Mouse (Mus musculus) NIH3T3 (cell line): ENCODE data around the gene Pabpn1l.
"Not testable (repeated sequence)": the region's sequence is repeated elsewhere in the genome, so short reads cannot be mapped to it uniquely, and the experiment has no call there.

Source experiments
- DNase-seq: peaks from one replicate; pipeline ENCODE4 v3.0.0-alpha.2; 2012; ENCODE audit warnings: low read depth

The Pabpn1l gene

GRCm38 (mm10) chr8:122646337-122646736 is 23.8 kb upstream of the Pabpn1l start:
- no peak for DNase-seq

DNA sequence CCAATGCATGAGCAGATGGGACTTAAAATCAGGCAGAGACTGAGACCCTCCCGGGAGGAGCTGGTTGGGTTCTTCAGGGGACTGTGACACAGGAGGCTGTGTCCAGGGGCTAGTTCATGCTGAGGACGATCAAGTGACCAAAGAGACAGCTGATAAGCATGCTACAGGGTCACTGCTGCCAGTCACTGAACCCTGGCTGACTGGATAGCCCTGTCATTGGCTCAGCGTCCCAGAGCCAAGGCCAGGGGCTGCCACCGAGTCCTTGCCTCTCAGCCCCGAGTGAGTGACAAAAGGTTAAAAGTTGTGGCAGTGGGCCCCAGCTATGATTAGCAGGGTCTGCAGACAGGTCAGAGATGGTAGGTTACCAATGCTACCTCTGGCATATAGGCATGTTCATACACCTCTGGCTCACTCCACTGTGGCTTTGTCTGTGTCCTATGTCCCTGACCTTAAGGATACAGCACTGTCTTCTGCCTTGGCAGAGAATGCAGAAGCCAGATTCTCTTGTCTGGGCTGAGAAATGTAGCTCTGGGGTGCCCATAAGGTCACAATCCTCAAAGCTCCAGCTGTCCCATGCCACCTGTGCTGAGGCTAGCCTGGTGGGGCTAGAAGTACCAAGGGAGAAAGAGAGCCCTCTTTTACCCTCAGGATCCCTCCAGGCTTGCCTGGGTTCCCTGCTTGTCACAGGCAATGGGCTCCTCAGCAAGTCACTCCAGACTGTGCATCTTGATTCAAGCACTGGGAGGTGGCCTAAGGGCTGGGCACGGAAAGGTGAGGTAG is 21.8 kb upstream of the Pabpn1l start:
- no peak for DNase-seq

- DNase-seq, result peak; percentile 94
Measured at GRCm38 (mm10) chr8:122642071-122642470, 19.5 kb upstream of the Pabpn1l start.

DNA sequence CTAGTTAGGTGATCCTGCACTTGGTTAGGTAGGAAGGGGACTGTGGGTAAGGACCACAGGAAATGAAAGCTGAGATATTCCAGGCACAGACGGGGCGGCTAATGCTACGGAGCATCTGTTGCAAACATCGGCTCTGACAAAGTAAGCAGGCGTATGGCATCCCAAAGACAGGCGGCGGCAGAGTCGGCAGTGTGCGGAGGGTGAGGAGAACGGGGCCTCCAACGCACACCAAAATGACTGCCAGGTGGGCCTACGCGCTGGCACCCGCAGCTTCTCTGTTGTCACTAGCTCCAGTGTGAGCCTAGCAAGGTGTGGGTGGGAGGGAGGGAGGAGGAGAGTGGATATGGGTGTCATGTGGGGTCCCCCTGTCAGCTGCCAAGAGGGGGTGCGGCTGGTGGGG is 18.9 kb upstream of the Pabpn1l start:
- DNase-seq, result no peak

GRCm38 (mm10) chr8:122640825-122641224 is 18.3 kb upstream of the Pabpn1l start:
- no peak for DNase-seq

- DNase-seq, result peak; percentile 82
Measured at GRCm38 (mm10) chr8:122639521-122640248, 17.1 kb upstream of the Pabpn1l start.

GRCm38 (mm10) chr8:122638601-122639000 is 16.1 kb upstream of the Pabpn1l start:
- no peak for DNase-seq

DNA sequence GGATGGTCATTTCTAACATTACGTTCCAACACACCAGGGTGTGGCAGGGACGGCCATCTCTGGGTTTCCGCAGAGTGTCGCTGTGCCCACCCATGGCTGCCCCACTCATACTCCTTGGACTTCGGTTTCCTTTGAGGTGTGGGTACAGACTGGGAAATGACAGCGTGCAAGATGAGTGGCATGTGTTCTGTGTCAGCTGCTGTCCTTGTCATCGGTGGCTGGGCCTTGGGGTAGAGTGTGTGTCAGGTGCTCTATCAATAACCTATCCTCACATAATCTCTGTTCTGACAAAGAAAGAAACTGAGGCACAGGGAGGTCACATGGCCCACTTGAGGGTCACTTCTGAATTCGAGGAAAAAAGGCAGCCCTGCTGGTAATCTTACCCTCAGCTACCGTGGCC is 14.7 kb upstream of the Pabpn1l start:
- DNase-seq, result no peak

GRCm38 (mm10) chr8:122636803-122637175 is 14.2 kb upstream of the Pabpn1l start:
- DNase-seq, result no peak

GRCm38 (mm10) chr8:122635878-122636802 is 13.6 kb upstream of the Pabpn1l start:
- no peak for DNase-seq

GRCm38 (mm10) chr8:122633205-122633604 is 10.7 kb upstream of the Pabpn1l start:
- DNase-seq, result no peak

DNA sequence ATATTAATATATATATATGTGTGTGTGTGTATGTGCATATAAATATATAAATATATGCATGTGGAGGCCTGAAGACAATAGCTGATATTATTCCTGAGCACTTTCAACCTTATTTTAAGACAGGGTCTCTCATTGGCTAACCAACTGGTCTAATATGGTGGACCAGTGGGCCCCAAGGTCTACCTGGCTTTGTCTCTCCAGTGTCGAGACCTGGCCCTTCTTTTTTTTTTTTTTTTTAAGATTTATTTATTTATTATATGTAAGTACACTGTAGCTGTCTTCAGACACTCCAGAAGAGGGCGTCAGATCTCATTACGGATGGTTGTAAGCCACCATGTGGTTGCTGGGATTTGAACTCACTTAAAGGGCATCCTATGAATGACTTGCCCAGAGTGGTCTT is 9.6 kb upstream of the Pabpn1l start:
- DNase-seq, result not testable (repeated sequence)

GRCm38 (mm10) chr8:122630696-122631095 is 8.2 kb upstream of the Pabpn1l start:
- no peak for DNase-seq

GRCm38 (mm10) chr8:122629388-122629787 is 6.8 kb upstream of the Pabpn1l start:
- DNase-seq, result no peak

GRCm38 (mm10) chr8:122626896-122627295 is 4.4 kb upstream of the Pabpn1l start:
- no peak for DNase-seq

- no peak for DNase-seq
Measured at GRCm38 (mm10) chr8:122625811-122626210, 3.3 kb upstream of the Pabpn1l start.

- no peak for DNase-seq
Measured at GRCm38 (mm10) chr8:122624653-122625052, 2.1 kb upstream of the Pabpn1l start.

GRCm38 (mm10) chr8:122623844-122624642 is 1.5 kb upstream of the Pabpn1l start:
- no peak for DNase-seq

DNA sequence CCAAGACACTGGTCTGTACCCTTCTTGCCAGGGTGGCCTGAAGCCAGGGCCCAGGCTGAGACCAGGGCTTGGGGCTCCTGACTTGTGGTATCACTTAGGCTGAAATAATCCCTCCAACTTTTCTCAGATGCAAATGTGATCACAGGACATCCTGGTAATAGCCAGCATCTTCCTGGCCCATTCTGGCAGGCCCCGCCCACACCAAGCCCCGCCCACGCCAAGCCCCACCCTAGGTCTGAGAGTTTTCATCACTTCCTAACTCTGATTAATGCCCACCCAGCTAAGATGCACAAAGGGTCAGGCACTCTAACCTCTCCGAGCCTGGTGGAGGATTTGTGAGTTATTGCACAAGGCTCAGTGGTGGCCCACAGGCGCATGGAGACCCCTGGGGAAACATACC is 2.1 kb downstream of the Pabpn1l start:
- no peak for DNase-seq

- no peak for DNase-seq
Measured at GRCm38 (mm10) chr8:122618660-122619378, 3.7 kb downstream of the Pabpn1l start.
